Mouse (Mus musculus): ENCODE measurements around the gene Tpm4.
"Not testable (repeated sequence)": the region's sequence is repeated elsewhere in the genome, so short reads cannot be mapped to it uniquely, and the experiment has no call there.

Tpm4 gene

DNA sequence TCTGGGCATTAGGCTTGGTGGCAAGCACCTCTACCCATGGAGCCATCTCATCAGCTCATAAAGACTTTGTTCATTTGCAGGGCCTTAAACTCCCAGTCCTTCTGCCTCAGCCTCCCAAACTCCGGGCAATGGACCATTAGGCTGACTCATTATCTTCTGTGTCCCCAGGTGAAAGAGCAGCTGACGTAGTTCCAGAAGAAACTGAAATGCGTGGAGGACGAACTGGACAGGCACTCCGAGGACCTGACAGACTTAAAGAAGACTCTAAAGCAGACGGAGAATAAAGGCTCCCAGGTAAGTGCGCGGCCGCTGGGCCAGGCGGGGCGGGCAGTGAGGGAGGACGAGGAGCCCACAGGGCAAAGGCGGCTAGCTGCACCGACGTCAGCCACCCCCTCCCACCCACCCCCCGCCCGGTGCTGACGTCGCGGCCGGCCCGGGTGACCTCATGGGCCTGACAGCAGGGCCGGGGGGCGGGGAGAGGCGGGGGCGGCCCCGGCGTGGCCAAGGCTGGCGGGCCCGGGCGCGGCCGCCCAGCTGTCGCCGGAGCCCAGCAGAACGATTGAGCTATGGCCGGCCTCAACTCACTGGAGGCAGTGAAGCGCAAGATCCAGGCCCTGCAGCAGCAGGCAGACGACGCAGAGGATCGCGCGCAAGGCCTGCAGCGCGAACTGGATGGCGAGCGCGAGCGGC, at the start of gene Tpm4:
TSS of gene Tpm4 (plus strand) at position 220 of the 690 bp plus-strand sequence.
- peak; percentile 81 for DNase-seq (ENCODE audit: low spot score)

DNA sequence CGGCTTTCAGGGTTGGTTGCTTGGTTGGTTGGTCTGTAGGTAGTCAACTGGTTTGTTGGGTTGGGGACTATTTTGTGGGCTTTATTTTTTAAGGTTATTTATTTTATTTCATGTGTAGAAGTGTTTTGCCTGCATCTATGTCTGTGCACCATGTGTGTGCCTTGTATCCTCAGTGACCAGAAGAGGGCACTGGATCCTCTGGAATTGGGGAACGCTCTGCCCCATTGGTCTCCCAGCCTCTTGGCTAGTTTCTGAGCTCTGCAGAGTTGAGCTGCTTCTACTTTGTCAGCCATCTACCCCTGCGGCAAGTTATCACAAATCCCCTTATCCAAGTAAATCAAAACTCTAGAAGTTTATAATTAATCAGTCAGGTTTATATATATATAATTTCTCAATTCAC, 47.2 kb upstream of the Tpm4 start:
- DNase-seq (ENCODE audit: low spot score): peak; percentile 5

DNA sequence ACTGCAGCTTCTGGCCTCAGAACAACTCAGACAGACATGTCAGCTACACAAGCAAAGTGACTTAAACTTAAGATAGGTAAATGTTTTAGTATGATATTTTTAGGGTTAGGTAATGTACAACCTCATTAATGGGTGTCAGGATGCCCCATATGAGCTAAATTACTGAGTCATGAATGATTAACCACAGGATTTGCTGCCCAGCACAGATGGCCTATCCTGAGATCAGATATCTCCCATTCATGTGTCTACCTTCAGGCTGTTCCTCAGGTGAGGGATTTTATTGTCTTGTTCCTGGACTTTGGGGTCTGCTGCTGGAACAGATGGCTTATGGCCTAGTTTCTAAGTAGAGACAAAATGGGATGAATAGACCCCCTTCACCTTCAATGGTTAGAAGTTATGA, 38.1 kb upstream of the Tpm4 start:
- DNase-seq (ENCODE audit: low spot score): not testable (repeated sequence)

GRCm38 (mm10) chr8:72099377-72100103, 35.2 kb upstream of the Tpm4 start:
- DNase-seq (ENCODE audit: low spot score): not testable (repeated sequence)

DNA sequence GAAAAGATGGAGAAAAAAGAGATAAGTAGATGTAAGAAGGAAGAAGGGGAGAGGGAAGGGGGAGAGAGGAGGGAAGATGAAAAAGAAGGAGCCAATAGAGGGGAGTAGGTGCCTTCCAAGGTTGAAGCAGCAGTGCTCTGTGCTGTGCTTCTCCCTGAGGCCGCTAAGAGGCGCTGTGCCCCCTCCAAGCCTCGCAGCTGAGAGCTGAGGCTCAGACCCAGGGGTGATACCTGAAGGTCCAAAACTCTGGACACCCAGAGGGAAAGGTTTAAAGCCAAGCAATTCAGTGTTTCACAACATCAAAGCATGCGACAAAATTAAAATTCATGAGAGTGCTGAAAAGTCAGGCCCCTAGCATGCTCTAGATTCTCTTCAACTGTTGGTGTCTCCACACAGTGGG, 29.6 kb upstream of the Tpm4 start:
- DNase-seq (ENCODE audit: low spot score): no peak

- DNase-seq (ENCODE audit: low spot score): no peak
Observed at GRCm38 (mm10) chr8:72106740-72107139, 28.0 kb upstream of the Tpm4 start, which contains the start of gene Olfr374. Gene Olfr374 (plus strand): TSS chr8:72107040.

DNA sequence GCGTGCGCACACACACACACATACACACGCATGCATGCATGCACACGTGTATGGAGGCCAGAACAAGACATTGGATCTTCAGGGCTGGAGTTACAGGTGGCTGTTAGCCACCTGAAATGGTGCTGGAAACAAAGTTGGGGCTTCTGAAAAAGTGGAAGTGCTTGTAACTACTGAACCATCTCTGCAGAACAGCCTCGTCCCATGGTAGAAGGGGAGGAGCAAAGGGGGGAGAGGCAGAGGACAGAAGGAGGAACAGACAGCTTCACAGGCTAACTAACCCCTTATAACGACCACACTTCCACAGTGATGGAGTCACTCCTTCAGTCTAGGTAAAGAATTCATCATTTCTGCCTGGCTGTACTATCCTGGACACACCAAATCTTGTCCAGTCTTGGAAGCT, 23.9 kb upstream of the Tpm4 start:
- DNase-seq (ENCODE audit: low spot score): no peak

- no peak for DNase-seq (ENCODE audit: low spot score)
Observed at GRCm38 (mm10) chr8:72112486-72112885, 22.3 kb upstream of the Tpm4 start.

GRCm38 (mm10) chr8:72115202-72115601, 19.6 kb upstream of the Tpm4 start:
- DNase-seq (ENCODE audit: low spot score): no peak

DNA sequence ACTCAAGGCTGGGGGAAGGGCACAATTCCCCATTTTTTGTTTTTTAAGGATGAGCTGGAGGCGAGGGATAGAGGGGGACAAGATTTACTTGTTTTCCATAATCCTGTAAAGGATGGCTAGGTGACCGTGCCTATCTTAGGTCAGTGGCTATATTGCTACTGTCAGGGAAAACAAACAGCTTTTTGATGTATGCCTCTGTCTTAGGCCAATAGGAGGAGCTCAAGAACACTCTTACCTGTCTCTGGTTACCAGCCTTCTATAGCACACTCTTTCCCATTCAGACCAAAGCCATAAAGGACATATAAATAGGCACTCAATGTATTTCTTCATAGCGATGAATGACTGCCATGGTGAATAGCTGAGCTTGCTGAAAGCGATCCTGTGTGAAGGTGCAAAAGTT, 16.2 kb upstream of the Tpm4 start:
- no peak for DNase-seq (ENCODE audit: low spot score)

GRCm38 (mm10) chr8:72121486-72121885, 13.3 kb upstream of the Tpm4 start:
- not testable (repeated sequence) for DNase-seq (ENCODE audit: low spot score)

GRCm38 (mm10) chr8:72121997-72122396, 12.8 kb upstream of the Tpm4 start:
- DNase-seq (ENCODE audit: low spot score): peak; percentile 63

DNA sequence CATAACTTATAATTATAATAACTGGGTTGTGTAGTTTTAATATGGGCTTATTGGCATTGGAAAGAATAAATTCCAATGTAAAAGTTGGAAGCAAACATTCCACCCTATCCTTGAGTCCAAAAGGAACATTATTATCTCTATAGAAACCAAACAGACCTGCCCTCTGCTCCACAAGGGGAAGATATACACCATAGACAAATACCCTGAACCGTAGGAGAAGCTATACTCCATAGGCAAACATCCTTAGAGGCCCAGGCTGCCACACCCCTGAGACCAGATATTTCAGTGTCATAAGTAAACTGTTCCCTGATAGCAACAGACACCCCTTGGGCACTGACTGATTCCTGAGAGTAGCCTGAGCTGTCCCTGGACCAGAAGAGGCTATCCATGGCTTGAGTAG, 6.9 kb upstream of the Tpm4 start:
- DNase-seq (ENCODE audit: low spot score): no peak

GRCm38 (mm10) chr8:72131251-72131650, 3.5 kb upstream of the Tpm4 start:
- DNase-seq (ENCODE audit: low spot score): peak; percentile 38

DNA sequence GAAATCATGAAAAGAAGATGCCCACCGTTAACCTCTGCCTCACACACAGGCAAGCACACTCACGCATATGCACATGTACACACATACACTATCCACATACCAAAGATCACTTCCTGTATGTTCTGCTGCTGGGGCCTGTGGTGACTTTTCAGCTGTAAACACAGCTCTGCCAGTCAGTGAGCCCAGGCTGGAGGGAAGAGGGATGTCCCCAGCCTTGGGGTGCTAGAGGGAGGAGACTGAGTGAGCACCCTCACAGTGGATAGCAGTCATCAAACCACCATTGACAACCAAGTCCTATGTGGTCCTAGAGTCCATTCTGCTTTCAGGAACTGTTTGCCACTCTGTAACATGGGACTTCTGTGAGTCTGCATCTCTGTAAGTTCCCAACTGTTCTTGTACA, 2.9 kb upstream of the Tpm4 start:
- DNase-seq (ENCODE audit: low spot score): no peak

DNA sequence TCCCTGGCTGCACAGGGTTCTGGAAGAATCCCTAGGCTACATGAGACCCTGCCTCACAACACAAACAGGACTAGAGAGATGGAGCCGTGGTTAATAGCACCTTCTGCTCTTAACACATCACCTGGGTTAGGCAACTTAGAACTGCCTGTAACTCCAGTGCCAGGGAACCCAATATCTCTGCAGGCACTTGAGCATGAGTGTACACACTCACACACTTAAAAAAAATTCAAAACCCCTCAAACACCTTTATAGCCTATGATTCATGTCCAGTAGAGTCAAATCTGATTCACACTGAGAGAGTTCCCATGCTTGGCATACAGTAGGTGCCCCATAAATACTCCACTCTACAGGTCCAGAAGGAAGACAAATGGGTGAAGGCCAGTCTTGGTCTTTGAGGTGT, 2.4 kb upstream of the Tpm4 start:
- DNase-seq (ENCODE audit: low spot score): no peak

- DNase-seq (ENCODE audit: low spot score): no peak
Observed at GRCm38 (mm10) chr8:72132891-72133290, 1.9 kb upstream of the Tpm4 start.

GRCm38 (mm10) chr8:72133507-72133906, 1.3 kb upstream of the Tpm4 start:
- DNase-seq (ENCODE audit: low spot score): no peak

DNA sequence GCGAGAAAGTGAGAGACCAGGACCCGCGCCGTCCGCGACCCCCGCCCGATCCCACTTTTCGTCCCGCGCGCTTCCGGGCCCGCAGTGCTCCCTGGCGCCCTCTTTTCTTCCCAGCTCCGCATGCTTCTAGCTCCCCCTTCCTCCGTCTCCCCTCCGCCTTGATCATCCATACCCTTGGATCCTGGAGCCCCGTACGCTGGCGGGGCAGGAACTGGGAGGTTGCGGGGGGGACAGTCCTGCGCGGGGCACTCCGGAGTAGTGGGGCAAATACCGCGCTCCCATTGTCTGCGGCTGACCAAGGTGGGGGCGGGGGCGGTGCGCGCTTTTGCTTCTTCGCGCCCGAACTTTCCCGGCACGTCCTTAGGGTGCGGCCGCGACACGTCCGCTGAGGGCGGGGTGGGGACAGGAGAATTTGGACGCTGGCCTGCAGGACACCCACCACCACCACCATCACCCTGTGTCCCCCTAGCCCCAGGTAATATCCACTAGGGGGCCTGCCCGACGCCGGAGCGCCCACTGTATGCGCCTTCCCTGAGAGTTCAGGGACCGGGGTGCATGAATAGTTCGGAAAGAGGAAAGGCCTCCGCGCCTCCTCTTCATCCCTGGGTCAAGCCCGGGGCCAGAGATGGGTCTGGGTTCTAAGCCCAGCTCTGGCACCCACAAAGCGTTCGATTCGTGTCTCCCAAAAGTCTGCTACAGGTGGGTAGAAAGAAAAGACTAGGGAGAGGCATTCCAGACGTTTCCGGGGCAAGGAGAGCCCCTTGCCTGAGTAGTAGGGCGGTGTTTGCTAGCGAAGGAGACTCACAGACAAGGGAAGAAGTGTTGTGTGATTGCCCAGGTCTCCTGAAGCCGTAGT, 899 bp downstream of the Tpm4 start:
- peak; percentile 73 for DNase-seq (ENCODE audit: low spot score)

- DNase-seq (ENCODE audit: low spot score): peak; percentile 93
Observed at GRCm38 (mm10) chr8:72136302-72136978, 1.7 kb downstream of the Tpm4 start.

DNA sequence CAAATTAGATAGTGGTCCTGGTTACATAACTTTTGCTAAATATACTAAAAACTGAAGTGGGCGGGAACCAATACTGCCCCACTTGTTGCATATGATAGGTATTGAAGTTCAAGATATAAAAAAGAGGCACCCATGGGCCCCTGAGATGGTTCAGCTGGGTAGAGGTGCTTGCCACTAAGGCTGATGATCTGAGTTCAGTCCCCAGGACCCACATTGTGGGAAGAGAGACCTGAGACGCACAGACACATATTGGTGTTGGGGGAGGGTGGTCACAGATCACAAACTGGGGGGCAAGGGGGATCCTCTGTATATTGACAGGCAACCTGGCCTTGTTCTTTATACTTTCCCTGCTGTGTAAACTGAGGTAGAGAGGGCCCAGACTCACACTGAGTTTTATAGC, 2.7 kb downstream of the Tpm4 start:
- DNase-seq (ENCODE audit: low spot score): no peak

- no peak for DNase-seq (ENCODE audit: low spot score)
Observed at GRCm38 (mm10) chr8:72138456-72138855, 3.7 kb downstream of the Tpm4 start.

Data from embryo, embryonic 10.5 days (tissue).